Mouse (Mus musculus) hindbrain, embryonic 10.5 days (tissue): ENCODE measurements at regions not wholly inside any gene's neighbourhood (a gene's known extent, or its start where the extent isn't known, plus 50 kb on each side); places are given as distances from the start of the nearest gene placed in this dataset.

Experiments used
- DNase-seq: peaks from one replicate; pipeline ENCODE4 v3.0.0-alpha.2; 2017; ENCODE audit warnings: low spot score
- H3K27ac ChIP-seq: fragments of 300-500 bp; sonication (generic); 2 replicates; pipeline ENCODE4 v1.5.1; 2016; ENCODE audit warnings: mild to moderate bottlenecking, moderate library complexity
- H3K27me3 ChIP-seq: fragments of 300-500 bp; sonication (generic); 2 replicates; pipeline ENCODE4 v1.6.1; 2016; ENCODE audit warnings: mild to moderate bottlenecking; ENCODE audit not compliant: poor library complexity, insufficient read depth, severe bottlenecking
- H3K36me3 ChIP-seq: fragments of 300-500 bp; sonication (generic); 2 replicates; pipeline ENCODE4 v1.6.1; 2016; ENCODE audit warnings: mild to moderate bottlenecking, moderate library complexity
- H3K4me1 ChIP-seq: fragments of 300-500 bp; sonication (generic); replicated peaks from 2 replicates; pipeline ENCODE4 v1.6.1; 2016; ENCODE audit warnings: mild to moderate bottlenecking
- H3K4me3 ChIP-seq: fragments of 300-500 bp; sonication (generic); 2 replicates; pipeline ENCODE4 v1.5.1; 2016; ENCODE audit warnings: mild to moderate bottlenecking, moderate library complexity
- H3K9me3 ChIP-seq: fragments of 300-500 bp; sonication (generic); 2 replicates; pipeline ENCODE4 v1.6.1; 2016; ENCODE audit warnings: mild to moderate bottlenecking, moderate library complexity
- WGBS: fragments of 180-500 bp; shearing (Covaris S2); methylation state at CpG from one replicate; pipeline ENCODE4 v1.1.7; 2016; 5-methylcytosine and 5-hydroxymethylcytosine counted together

DNA sequence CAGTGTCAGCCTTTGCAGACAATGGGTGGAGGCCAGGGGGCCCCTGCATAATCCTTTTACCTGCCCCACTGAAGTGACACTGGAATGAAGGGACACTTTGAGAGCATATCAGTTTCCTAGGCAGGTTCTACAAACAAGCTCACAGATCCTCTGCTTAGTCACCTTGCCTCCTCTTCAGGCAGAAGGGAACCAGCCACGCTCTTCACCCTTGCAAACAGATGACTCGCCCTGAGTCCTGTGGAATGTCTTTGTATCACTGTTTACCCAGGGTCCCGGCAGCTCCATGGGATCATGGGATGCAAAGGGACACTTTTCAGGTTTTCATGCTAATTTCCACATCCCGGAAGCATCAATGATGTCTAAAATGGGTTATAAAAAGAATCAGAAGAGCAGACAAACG, 94.2 kb downstream of the Pax1 start:
- peaks cover 19% of the 10 kb centered on the region for H3K4me1 ChIP-seq
- H3K27ac ChIP-seq = no peak overlapping the region; the same call in 1 of the 2 replicates
- no peaks in the 10 kb centered on the region for H3K36me3 ChIP-seq
- H3K4me3 ChIP-seq = no peak overlapping the region
- no peaks in the 10 kb centered on the region for H3K9me3 ChIP-seq
- 60% methylated on average over 5 of the region's 5 CpGs for WGBS
- no peak for DNase-seq
- no peaks in the 10 kb centered on the region for H3K27me3 ChIP-seq

DNA sequence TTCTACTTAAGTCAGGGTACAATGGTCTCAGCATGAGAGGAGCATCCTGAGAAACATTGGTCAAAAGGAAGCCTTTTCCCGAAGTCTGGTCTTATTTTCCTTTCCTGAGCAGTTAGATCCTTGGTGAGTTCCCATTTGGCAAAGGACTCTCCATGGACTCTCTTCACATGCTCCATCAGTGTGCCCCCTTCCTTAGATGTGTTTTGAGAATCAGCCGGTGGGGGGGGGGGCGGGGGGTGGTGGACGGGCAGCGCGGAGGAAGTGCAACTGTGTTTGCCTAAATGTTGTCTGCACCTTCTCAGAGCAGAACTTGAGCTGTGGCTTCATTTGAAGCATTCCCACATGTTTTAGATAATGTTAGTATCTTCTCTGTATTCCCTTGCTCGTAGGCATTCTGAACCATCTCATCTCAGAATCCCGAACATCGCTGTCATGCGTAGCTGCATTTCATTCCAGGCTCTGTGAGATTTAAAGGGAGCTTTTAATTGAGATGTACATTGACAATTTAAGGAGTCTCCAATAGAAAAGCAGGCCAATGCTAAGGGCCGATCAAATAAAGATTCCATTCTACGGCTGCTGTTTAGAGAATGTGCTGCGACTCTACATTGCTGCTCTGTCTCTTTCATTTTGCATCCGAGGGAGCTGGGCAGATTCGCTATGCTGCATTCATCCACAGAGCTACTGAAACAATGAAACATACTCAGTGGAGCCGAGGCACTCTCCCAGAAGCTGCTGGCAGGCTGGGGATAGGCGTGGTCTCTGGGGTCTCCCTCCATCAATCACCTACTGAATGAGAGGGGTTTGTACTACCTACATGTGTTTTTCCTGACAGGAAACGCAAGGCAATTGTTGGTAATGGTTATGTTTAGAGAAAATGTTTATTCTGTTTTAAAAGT, 92.9 kb downstream of the Pax1 start:
- 33% methylated on average over 18 of the region's 18 CpGs for WGBS
- Histone ChIP-seq H3K4me1 (peaks cover 19% of the 10 kb centered on the region), H3K36me3 (no peaks in the 10 kb centered on the region), H3K27me3 (no peaks in the 10 kb centered on the region), H3K4me3 (peak overlapping the region; percentile 42), H3K27ac (peak overlapping the region; percentile 70), H3K9me3 (no peaks in the 10 kb centered on the region)
- DNase-seq = peak; percentile 52
